Mouse (Mus musculus): ENCODE results near the gene Retnlg. TPM values are rescaled to one million over a fixed set of nuclear protein-coding genes. Genes with fewer than 3 reads are reported as not detected.

Gene Retnlg
- total and polyA plus RNA-seq, 3 experiments = 0.55 to 5.5 (median 2.4) TPM

- Histone ChIP-seq H3K9ac (ENCODE audit: low read depth, low read length) (no peak overlapping the region), H3K27ac (no peak overlapping the region), H3K4me1 (ENCODE audit: control insufficient read depth, insufficient read depth, low read length) (no peaks in the 10 kb centered on the region), H3K4me3 (no peak overlapping the region), H3K36me3 (ENCODE audit: control insufficient read depth, insufficient read depth, low read length) (no peaks in the 10 kb centered on the region), H3K79me2 (replicated peaks; ENCODE audit: control insufficient read depth, insufficient read depth, low read length) (no peaks in the 10 kb centered on the region), H3K27me3 (ENCODE audit: control insufficient read depth, insufficient read depth, low read length) (no peaks in the 10 kb centered on the region)
- intact Hi-C loops (cut with DNase I) = no loop called here
- 77% methylated on average over 1 of the region's 1 CpGs for WGBS
- DNase-seq = no peak
- TF ChIP-seq EP300 (IDR thresholded peaks at IDR 0.05; ENCODE audit: insufficient read depth, low read depth, low read length) (no peak), CTCF (IDR thresholded peaks at IDR 0.05) (no peak), POLR2A (IDR thresholded peaks at IDR 0.05; ENCODE audit: insufficient read depth, low read depth, low read length) (no peak)
Observed at GRCm38 (mm10) chr16:48871754-48872153, 667 bp upstream of the Retnlg start.

DNA sequence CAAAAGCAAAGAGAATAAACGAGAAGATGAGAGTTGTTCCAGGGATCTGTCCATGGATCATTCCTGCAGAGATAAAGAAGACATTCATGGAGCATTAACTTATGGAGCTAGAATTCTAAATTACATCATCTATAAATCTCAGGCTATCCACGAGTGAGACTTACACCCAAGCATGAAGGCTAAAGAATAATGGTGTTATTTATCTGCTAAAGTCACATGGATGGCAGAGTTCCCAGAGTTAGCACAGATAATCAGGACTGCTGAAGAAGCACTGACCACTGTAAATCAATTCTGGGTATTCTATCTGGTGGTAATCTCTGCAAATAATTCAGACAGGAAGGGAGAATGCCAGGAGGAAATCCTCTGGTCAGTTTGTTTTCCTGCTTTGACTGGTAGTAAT lies 18.3 kb downstream of the Retnlg start:
- H3K36me3 ChIP-seq (ENCODE audit: control insufficient read depth, insufficient read depth, low read length) = no peaks in the 10 kb centered on the region
- H3K27me3 ChIP-seq (ENCODE audit: control insufficient read depth, insufficient read depth, low read length) = no peaks in the 10 kb centered on the region
- intact Hi-C loops (cut with DNase I) = no loop called here
- no peaks in the 10 kb centered on the region for H3K79me2 ChIP-seq (replicated peaks; ENCODE audit: control insufficient read depth, insufficient read depth, low read length)
- DNase-seq = no peak
- H3K4me3 ChIP-seq = no peak overlapping the region
- H3K9ac ChIP-seq (ENCODE audit: low read depth, low read length) = no peak overlapping the region
- no peak overlapping the region for H3K27ac ChIP-seq
- 13% methylated on average over 2 of the region's 2 CpGs for WGBS
- TF ChIP-seq EP300 (IDR thresholded peaks at IDR 0.05; ENCODE audit: insufficient read depth, low read depth, low read length) = no peak
- no peaks in the 10 kb centered on the region for H3K4me1 ChIP-seq (ENCODE audit: control insufficient read depth, insufficient read depth, low read length)

DNA sequence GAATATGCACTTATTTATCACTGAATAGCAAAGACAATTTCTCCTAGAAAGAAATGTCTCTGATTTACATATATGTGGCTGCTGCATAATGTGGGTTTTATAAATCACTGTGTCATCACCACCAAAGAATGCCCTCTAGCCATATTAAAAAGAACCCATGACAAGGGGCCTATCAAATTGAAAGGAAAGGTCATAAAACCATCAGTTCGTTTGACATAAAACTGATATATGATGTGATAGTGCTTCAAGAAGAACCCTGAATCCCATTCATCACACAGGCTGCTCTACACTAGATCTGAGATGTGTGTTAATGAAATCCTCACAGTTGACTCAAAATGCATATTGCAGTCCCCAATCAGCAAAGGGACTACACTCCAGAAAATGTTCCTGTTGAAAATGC lies 27.4 kb downstream of the Retnlg start:
- no peaks in the 10 kb centered on the region for H3K36me3 ChIP-seq (ENCODE audit: control insufficient read depth, insufficient read depth, low read length)
- no peak for DNase-seq
- no peak overlapping the region for H3K4me3 ChIP-seq
- no peak overlapping the region for H3K27ac ChIP-seq
- H3K79me2 ChIP-seq (replicated peaks; ENCODE audit: control insufficient read depth, insufficient read depth, low read length) = no peaks in the 10 kb centered on the region
- WGBS = 49% methylated on average over 1 of the region's 1 CpGs
- H3K9ac ChIP-seq (ENCODE audit: low read depth, low read length) = no peak overlapping the region
- no peaks in the 10 kb centered on the region for H3K4me1 ChIP-seq (ENCODE audit: control insufficient read depth, insufficient read depth, low read length)
- TF ChIP-seq POLR2A (IDR thresholded peaks at IDR 0.05; ENCODE audit: insufficient read depth, low read depth, low read length) (no peak), EP300 (IDR thresholded peaks at IDR 0.05; ENCODE audit: insufficient read depth, low read depth, low read length) (no peak), CTCF (IDR thresholded peaks at IDR 0.05) (no peak)
- H3K27me3 ChIP-seq (ENCODE audit: control insufficient read depth, insufficient read depth, low read length) = no peaks in the 10 kb centered on the region
- intact Hi-C loops (cut with DNase I) = no loop called here

- H3K4me3 ChIP-seq = no peak overlapping the region
- H3K36me3 ChIP-seq (ENCODE audit: control insufficient read depth, insufficient read depth, low read length) = no peaks in the 10 kb centered on the region
- 88% methylated on average over 1 of the region's 1 CpGs for WGBS
- H3K4me1 ChIP-seq (ENCODE audit: control insufficient read depth, insufficient read depth, low read length) = no peaks in the 10 kb centered on the region
- H3K27me3 ChIP-seq (ENCODE audit: control insufficient read depth, insufficient read depth, low read length) = no peaks in the 10 kb centered on the region
- H3K79me2 ChIP-seq (replicated peaks; ENCODE audit: control insufficient read depth, insufficient read depth, low read length) = no peaks in the 10 kb centered on the region
- H3K27ac ChIP-seq = no peak overlapping the region
- TF ChIP-seq CTCF (IDR thresholded peaks at IDR 0.05) (no peak), POLR2A (IDR thresholded peaks at IDR 0.05; ENCODE audit: insufficient read depth, low read depth, low read length) (no peak), EP300 (IDR thresholded peaks at IDR 0.05; ENCODE audit: insufficient read depth, low read depth, low read length) (no peak)
- no peak for DNase-seq
- H3K9ac ChIP-seq (ENCODE audit: low read depth, low read length) = no peak overlapping the region
- intact Hi-C loops (cut with DNase I) = no loop called here
Observed at GRCm38 (mm10) chr16:48911184-48911583, 38.8 kb downstream of the Retnlg start.

DNA sequence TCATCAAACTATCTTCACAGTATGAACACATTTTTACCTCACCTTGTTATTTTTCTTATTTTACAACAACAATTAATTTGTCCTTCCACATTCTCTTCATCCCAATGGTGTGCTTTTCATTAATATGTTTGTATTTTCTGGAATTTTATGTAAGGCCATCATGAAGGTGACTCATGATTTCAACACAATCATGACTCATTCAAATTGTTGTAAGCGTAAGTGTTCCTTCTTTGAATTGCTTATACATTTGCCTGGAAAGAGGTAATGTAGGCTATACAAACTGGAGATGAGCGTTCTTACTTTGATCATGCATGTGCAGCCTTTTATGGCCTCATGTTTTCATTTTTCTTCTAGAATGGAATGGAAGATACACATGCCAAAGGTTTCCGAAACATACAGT lies 40.8 kb downstream of the Retnlg start:
- no peak for TF ChIP-seq POLR2A (IDR thresholded peaks at IDR 0.05; ENCODE audit: insufficient read depth, low read depth, low read length)
- no peak for TF ChIP-seq CTCF (IDR thresholded peaks at IDR 0.05)
- no peak for TF ChIP-seq EP300 (IDR thresholded peaks at IDR 0.05; ENCODE audit: insufficient read depth, low read depth, low read length)
- DNase-seq = no peak
- Histone ChIP-seq H3K27me3 (ENCODE audit: control insufficient read depth, insufficient read depth, low read length) (no peaks in the 10 kb centered on the region), H3K79me2 (replicated peaks; ENCODE audit: control insufficient read depth, insufficient read depth, low read length) (no peaks in the 10 kb centered on the region), H3K27ac (no peak overlapping the region), H3K36me3 (ENCODE audit: control insufficient read depth, insufficient read depth, low read length) (no peaks in the 10 kb centered on the region), H3K4me1 (ENCODE audit: control insufficient read depth, insufficient read depth, low read length) (no peaks in the 10 kb centered on the region), H3K4me3 (no peak overlapping the region), H3K9ac (ENCODE audit: low read depth, low read length) (no peak overlapping the region)
- intact Hi-C loops (cut with DNase I) = no loop called here
- WGBS = 94% methylated on average over 3 of the region's 3 CpGs

DNA sequence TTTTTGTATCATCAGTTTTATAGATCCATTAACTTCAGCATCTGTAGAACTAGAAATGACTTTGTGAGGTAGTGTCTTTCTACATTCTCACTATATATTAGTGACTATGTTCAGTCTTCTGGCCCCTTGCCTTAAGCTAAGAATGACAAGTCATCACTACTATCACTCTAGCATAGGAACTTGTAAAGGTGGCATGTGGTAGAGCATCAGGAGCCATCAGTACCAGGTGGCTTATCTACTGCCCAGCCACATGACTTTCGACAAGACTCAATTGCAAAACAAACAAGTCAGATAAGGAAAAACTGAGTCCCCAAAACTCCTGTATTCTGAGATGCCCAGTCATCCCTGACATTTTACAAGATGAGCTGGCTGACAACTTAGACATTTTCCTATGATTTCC lies 51.3 kb downstream of the Retnlg start:
- Histone ChIP-seq H3K27me3 (ENCODE audit: control insufficient read depth, insufficient read depth, low read length) (no peaks in the 10 kb centered on the region), H3K9ac (ENCODE audit: low read depth, low read length) (no peak overlapping the region), H3K79me2 (replicated peaks; ENCODE audit: control insufficient read depth, insufficient read depth, low read length) (no peaks in the 10 kb centered on the region), H3K36me3 (ENCODE audit: control insufficient read depth, insufficient read depth, low read length) (no peaks in the 10 kb centered on the region; the same call in 1 of the 2 replicates), H3K27ac (no peak overlapping the region), H3K4me1 (ENCODE audit: control insufficient read depth, insufficient read depth, low read length) (no peaks in the 10 kb centered on the region), H3K4me3 (no peak overlapping the region)
- WGBS = 51% methylated on average over 1 of the region's 1 CpGs
- TF ChIP-seq CTCF (IDR thresholded peaks at IDR 0.05) (no peak), POLR2A (IDR thresholded peaks at IDR 0.05; ENCODE audit: insufficient read depth, low read depth, low read length) (no peak), EP300 (IDR thresholded peaks at IDR 0.05; ENCODE audit: insufficient read depth, low read depth, low read length) (no peak)
- DNase-seq = no peak
- intact Hi-C loops (cut with DNase I) = no loop called here

Other genes starting within 250 kb of the Retnlg start
- gene Trat1, start 100.6 kb upstream of the Retnlg start, total RNA-seq (2021) = under 1 TPM in 1 of 2 experiments, not detected in 1; 0.25 TPM
- gene Trat1, start 100.6 kb upstream of the Retnlg start, polyA plus RNA-seq (2012; rRNA removed) = 0.04 and 0.12 TPM in 2 replicates
- gene Retnlb, start 55.8 kb upstream of the Retnlg start, total RNA-seq (2021) = not detected
- gene Retnlb, start 55.8 kb upstream of the Retnlg start, polyA plus RNA-seq (2012; rRNA removed) = not detected in 2 replicates
- gene Retnla, start 30.1 kb upstream of the Retnlg start, total RNA-seq (2021) = 1 to 10 TPM; 2.1 to 3.0 TPM
- 52.0 and 56.1 TPM in 2 replicates for gene Retnla, start 30.1 kb upstream of the Retnlg start, polyA plus RNA-seq (2012; rRNA removed)
- gene Dzip3, start 121.5 kb downstream of the Retnlg start, total RNA-seq (2021) = 1 to 10 TPM; 7.6 to 8.3 TPM
- gene Dzip3, start 121.5 kb downstream of the Retnlg start, polyA plus RNA-seq (2012; rRNA removed) = 1.6 and 4.0 TPM in 2 replicates
- 1 to 10 TPM in 1 of 2 experiments, under 1 TPM in 1; 0.82 to 1.0 TPM for gene Cip2a, start 121.6 kb downstream of the Retnlg start, total RNA-seq (2021)
- 0.41 and 0.64 TPM in 2 replicates for gene Cip2a, start 121.6 kb downstream of the Retnlg start, polyA plus RNA-seq (2012; rRNA removed)
- not detected for gene Myh15, start 184.9 kb downstream of the Retnlg start, total RNA-seq (2021)
- not detected in 2 replicates for gene Myh15, start 184.9 kb downstream of the Retnlg start, polyA plus RNA-seq (2012; rRNA removed)

Measured in heart, adult 2 months (tissue).